Comparison of ENCODE assay signal across 9 mouse cellular contexts in the genomic region with DNA sequence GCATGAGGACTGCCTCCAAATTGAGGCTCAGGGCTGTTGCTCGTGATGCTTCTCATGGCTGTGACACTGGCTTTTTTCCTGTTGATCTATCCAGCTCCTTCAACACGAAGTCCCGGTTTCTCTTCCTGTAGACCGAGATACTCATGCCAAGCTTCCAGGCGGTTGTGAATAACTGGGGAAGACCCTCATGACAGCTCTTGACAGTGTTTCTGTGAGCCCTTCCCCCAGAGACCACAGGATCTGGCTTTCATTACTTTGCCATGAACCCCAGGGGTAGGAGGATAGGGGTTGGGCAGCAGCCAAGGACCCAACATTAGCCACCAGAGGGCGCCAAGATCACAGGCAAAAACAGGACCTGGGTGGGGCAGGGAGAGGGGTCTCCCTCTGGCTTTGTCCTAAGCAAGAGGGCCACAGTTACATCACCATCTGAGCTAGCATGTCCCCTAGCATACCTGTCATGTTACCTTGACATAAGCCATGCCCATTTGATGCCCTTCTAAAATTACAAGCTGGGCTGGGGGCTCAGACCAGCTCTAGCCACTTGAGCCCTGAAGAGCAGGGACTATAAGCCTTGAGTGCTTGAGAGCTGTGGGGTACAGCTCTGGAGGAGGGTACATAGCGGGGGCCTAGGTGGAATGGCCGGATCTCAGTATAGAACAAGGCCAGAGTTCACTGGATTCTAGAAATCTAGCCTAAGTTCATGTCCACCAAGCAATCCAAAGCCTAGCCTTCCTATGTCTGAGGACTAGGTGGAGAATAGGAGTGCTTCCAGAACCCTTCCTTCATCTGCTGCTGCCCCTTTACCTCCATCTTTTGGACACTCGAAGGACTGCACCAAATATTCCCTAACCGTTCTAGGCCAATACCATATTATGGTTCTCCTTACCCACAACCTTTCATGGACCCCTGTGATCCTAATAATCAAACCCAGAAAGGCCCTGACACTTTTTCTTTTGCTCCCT. TPM values are rescaled to one million over a fixed set of nuclear protein-coding genes. Genes with fewer than 3 reads are reported as not detected.
DNase-seq lines count a peak whose midpoint lies in the region; ATAC-seq lines count a peak whose summit lies in the region.
"Had no signal": no experiment of that assay in that cellular context is flagged by ENCODE, and none has a peak within 500 bp of the region (broad histone marks: within the 10 kb centered on the region; RNA-seq: fewer than 3 reads in every experiment).

A gene (minus strand): TSS at position 51 of the 962 bp plus-strand sequence.

- peak; percentile 38 for DNase-seq in 416B (ENCODE audit: low read depth)
- DNase-seq in B cell, adult 2 months = peak; percentile 67 to 68
- DNase-seq in c-Kit-positive CD71-negative TER-119-negative erythroid progenitor cells, embryonic 14.5 days (ENCODE audit: low read depth) = peak; percentile 39
- DNase-seq in gastrocnemius, postnatal 25 days = peak; percentile 42
- peak; percentile 26 to 67 for DNase-seq in kidney, adult 8-10 months
- DNase-seq in liver, embryonic 11.5 days (ENCODE audit: low spot score) = peak; percentile 63
- peak; percentile 25 for DNase-seq in right cerebral cortex, postnatal 25 days
- DNase-seq: liver, embryonic 13.5 days had no signal

- no peak within 1 kb of the TSS for H3K9ac ChIP-seq in liver, embryonic 11.5 days (ENCODE audit: low read depth, low read length)
- H3K9ac ChIP-seq: liver, embryonic 13.5 days had no signal

- 39% methylated on average over 10 of the region's 10 CpGs for WGBS in liver, embryonic 11.5 days

- no peaks in the 10 kb centered on the region for H3K36me3 ChIP-seq in liver, embryonic 11.5 days (ENCODE audit: control insufficient read depth, insufficient read depth, low read length)
- H3K36me3 ChIP-seq: liver, embryonic 13.5 days had no signal

- H3K4me2 ChIP-seq in liver, embryonic 11.5 days = no peak within 1 kb of the TSS
- H3K4me2 ChIP-seq: liver, embryonic 13.5 days had no signal

- no peak within 1 kb of the TSS for H3K27ac ChIP-seq in liver, embryonic 11.5 days (ENCODE audit: low read depth, low read length)
- H3K27ac ChIP-seq: liver, embryonic 13.5 days had no signal

- H3K27me3 ChIP-seq in liver, embryonic 11.5 days (replicated peaks; ENCODE audit: control insufficient read depth, insufficient read depth, low read length) = no peaks in the 10 kb centered on the region

- H3K9me3 ChIP-seq in liver, embryonic 11.5 days (ENCODE audit: control insufficient read depth, low read length) = no peaks in the 10 kb centered on the region
- H3K9me3 ChIP-seq: liver, embryonic 13.5 days had no signal

- no peak within 1 kb of the TSS for H3K4me3 ChIP-seq in liver, embryonic 11.5 days (ENCODE audit: low read depth, low read length)
- H3K4me3 ChIP-seq: liver, embryonic 13.5 days had no signal

- H3K4me1 ChIP-seq in liver, embryonic 11.5 days (replicated peaks; ENCODE audit: control insufficient read depth, insufficient read depth, low read length) = no peaks in the 10 kb centered on the region
- H3K4me1 ChIP-seq: liver, embryonic 13.5 days had no signal

- ATAC-seq in liver, embryonic 11.5 days (replicated peaks; ENCODE audit: low FRiP score) = no peak; the same call in 1 of the 2 replicates
- no peak for ATAC-seq in monocyte, adult 5-6 weeks (replicated peaks; ENCODE audit: insufficient number of reproducible peaks, low FRiP score, low TSS enrichment, poor library complexity, severe bottlenecking)

RNA-seq across cellular contexts. Expression of the gene that starts here (rescaled TPM):
- total RNA-seq in gastrocnemius, postnatal 25 days (2021) = under 1 TPM in 1 of 2 experiments, not detected in 1; 0.13 TPM
- polyA plus RNA-seq in liver, embryonic 11.5 days (2014; fragmentation: Nextera tagmentation; extraction: Ambion mirVana) = 1.2 and 1.3 TPM in 2 replicates
- 0.11 TPM in 1 of 3 replicates, not detected in the others for total RNA-seq in monocyte, adult 5-6 weeks (2017)

Comparison
In these comparisons a context has a peak if more than half of its experiments do, and no peak if none do; other contexts are left out.
1. Peak in DNase-seq in gastrocnemius, postnatal 25 days; RNA of the gene not detected or under 1 TPM.